Mouse (Mus musculus): ENCODE measurements at regions not wholly inside any gene's neighbourhood (a gene's known extent, or its start where the extent isn't known, plus 50 kb on each side); places are given as distances from the start of the nearest gene placed in this dataset.
"Not testable (repeated sequence)": the region's sequence is repeated elsewhere in the genome, so short reads cannot be mapped to it uniquely, and the experiment has no call there.

GRCm38 (mm10) chr4:94407503-94407902 lies 148.8 kb upstream of the Gm10306 start:
- H3K9me3 ChIP-seq (ENCODE audit: control insufficient read depth, low read length), result no peaks in the 10 kb centered on the region
- H3K36me3 ChIP-seq (replicated peaks; ENCODE audit: control insufficient read depth, insufficient read depth), result no peaks in the 10 kb centered on the region
- 0 out of 2 replicates have a peak, but pooled peaks cover 3% of the 10 kb centered on the region for H3K4me1 ChIP-seq (replicated peaks; ENCODE audit: control insufficient read depth, insufficient read depth, low read length)
- no peaks in the 10 kb centered on the region for H3K27me3 ChIP-seq (ENCODE audit: control insufficient read depth, insufficient read depth, low read length)
- 75% methylated on average over 4 of the region's 4 CpGs for WGBS
- H3K9ac ChIP-seq, result no peak overlapping the region
- H3K4me3 ChIP-seq (replicated peaks; ENCODE audit: low read length), result no peak overlapping the region
- H3K4me2 ChIP-seq (replicated peaks), result no peak overlapping the region
- no peak for ATAC-seq (ENCODE audit: low FRiP score)
- DNase-seq (ENCODE audit: low spot score), result no peak
- no peak overlapping the region for H3K27ac ChIP-seq

GRCm38 (mm10) chr4:94412661-94413060 lies 143.7 kb upstream of the Gm10306 start:
- no peak overlapping the region for H3K4me2 ChIP-seq (replicated peaks)
- H3K27ac ChIP-seq, result no peak overlapping the region
- no peaks in the 10 kb centered on the region for H3K4me1 ChIP-seq (replicated peaks; ENCODE audit: control insufficient read depth, insufficient read depth, low read length)
- H3K27me3 ChIP-seq (ENCODE audit: control insufficient read depth, insufficient read depth, low read length), result no peaks in the 10 kb centered on the region
- H3K9me3 ChIP-seq (ENCODE audit: control insufficient read depth, low read length), result no peaks in the 10 kb centered on the region
- no peaks in the 10 kb centered on the region for H3K36me3 ChIP-seq (replicated peaks; ENCODE audit: control insufficient read depth, insufficient read depth)
- DNase-seq (ENCODE audit: low spot score), result no peak
- H3K9ac ChIP-seq, result no peak overlapping the region
- no peak overlapping the region for H3K4me3 ChIP-seq (replicated peaks; ENCODE audit: low read length)
- WGBS, result 76% methylated on average over 2 of the region's 2 CpGs
- ATAC-seq (ENCODE audit: low FRiP score), result no peak

GRCm38 (mm10) chr4:94425525-94425924 lies 130.8 kb upstream of the Gm10306 start:
- ATAC-seq (ENCODE audit: low FRiP score); H3K4me1 ChIP-seq (replicated peaks; ENCODE audit: control insufficient read depth, insufficient read depth, low read length); H3K27ac ChIP-seq; H3K27me3 ChIP-seq (ENCODE audit: control insufficient read depth, insufficient read depth, low read length); H3K36me3 ChIP-seq (replicated peaks; ENCODE audit: control insufficient read depth, insufficient read depth); DNase-seq (ENCODE audit: low spot score); H3K4me3 ChIP-seq (replicated peaks; ENCODE audit: low read length); H3K4me2 ChIP-seq (replicated peaks); H3K9ac ChIP-seq: not testable (repeated sequence)
- H3K9me3 ChIP-seq (ENCODE audit: control insufficient read depth, low read length), result peaks cover 11% of the 10 kb centered on the region; the same call in 1 of the 2 replicates
- WGBS, result 96% methylated on average over 7 of the region's 10 CpGs

- H3K9ac ChIP-seq, result no peak overlapping the region
- 95% methylated on average over 5 of the region's 5 CpGs for WGBS
- H3K36me3 ChIP-seq (replicated peaks; ENCODE audit: control insufficient read depth, insufficient read depth), result no peaks in the 10 kb centered on the region
- H3K27me3 ChIP-seq (ENCODE audit: control insufficient read depth, insufficient read depth, low read length), result no peaks in the 10 kb centered on the region
- no peaks in the 10 kb centered on the region for H3K4me1 ChIP-seq (replicated peaks; ENCODE audit: control insufficient read depth, insufficient read depth, low read length)
- ATAC-seq (ENCODE audit: low FRiP score) (no peak), DNase-seq (ENCODE audit: low spot score) (no peak)
- H3K4me2 ChIP-seq (replicated peaks), result no peak overlapping the region
- no peak overlapping the region for H3K27ac ChIP-seq
- peaks cover 16% of the 10 kb centered on the region; the same call in 1 of the 2 replicates for H3K9me3 ChIP-seq (ENCODE audit: control insufficient read depth, low read length)
- no peak overlapping the region for H3K4me3 ChIP-seq (replicated peaks; ENCODE audit: low read length)
Observed at GRCm38 (mm10) chr4:94427581-94427980, 128.8 kb upstream of the Gm10306 start.

GRCm38 (mm10) chr4:94432005-94432404 lies 124.3 kb upstream of the Gm10306 start:
- WGBS, result 84% methylated on average over 3 of the region's 3 CpGs
- no peak for ATAC-seq (ENCODE audit: low FRiP score)
- H3K9me3 ChIP-seq (ENCODE audit: control insufficient read depth, low read length), result peaks cover 16% of the 10 kb centered on the region; the same call in 1 of the 2 replicates
- no peak overlapping the region for H3K9ac ChIP-seq
- H3K4me1 ChIP-seq (replicated peaks; ENCODE audit: control insufficient read depth, insufficient read depth, low read length), result no peaks in the 10 kb centered on the region
- H3K4me3 ChIP-seq (replicated peaks; ENCODE audit: low read length), result no peak overlapping the region
- H3K27ac ChIP-seq, result no peak overlapping the region
- H3K36me3 ChIP-seq (replicated peaks; ENCODE audit: control insufficient read depth, insufficient read depth), result no peaks in the 10 kb centered on the region
- H3K27me3 ChIP-seq (ENCODE audit: control insufficient read depth, insufficient read depth, low read length), result no peaks in the 10 kb centered on the region
- H3K4me2 ChIP-seq (replicated peaks), result no peak overlapping the region
- no peak for DNase-seq (ENCODE audit: low spot score)

- H3K9me3 ChIP-seq (ENCODE audit: control insufficient read depth, low read length), result no peaks in the 10 kb centered on the region
- 75% methylated on average over 10 of the region's 10 CpGs for WGBS
- DNase-seq (ENCODE audit: low spot score) (no peak), ATAC-seq (ENCODE audit: low FRiP score) (no peak)
- H3K36me3 ChIP-seq (replicated peaks; ENCODE audit: control insufficient read depth, insufficient read depth), result no peaks in the 10 kb centered on the region
- H3K4me1 ChIP-seq (replicated peaks; ENCODE audit: control insufficient read depth, insufficient read depth, low read length), result no peaks in the 10 kb centered on the region
- H3K27me3 ChIP-seq (ENCODE audit: control insufficient read depth, insufficient read depth, low read length), result no peaks in the 10 kb centered on the region
- H3K27ac ChIP-seq, result no peak overlapping the region
- H3K4me2 ChIP-seq (replicated peaks), result no peak overlapping the region
- H3K4me3 ChIP-seq (replicated peaks; ENCODE audit: low read length), result no peak overlapping the region
- H3K9ac ChIP-seq, result no peak overlapping the region
Observed at GRCm38 (mm10) chr4:94437717-94438435, 118.5 kb upstream of the Gm10306 start.

GRCm38 (mm10) chr4:94439159-94439836 lies 117.0 kb upstream of the Gm10306 start:
- Histone ChIP-seq H3K27ac (no peak overlapping the region), H3K9me3 (ENCODE audit: control insufficient read depth, low read length) (no peaks in the 10 kb centered on the region), H3K27me3 (ENCODE audit: control insufficient read depth, insufficient read depth, low read length) (no peaks in the 10 kb centered on the region), H3K4me3 (replicated peaks; ENCODE audit: low read length) (no peak overlapping the region), H3K36me3 (replicated peaks; ENCODE audit: control insufficient read depth, insufficient read depth) (no peaks in the 10 kb centered on the region), H3K4me1 (replicated peaks; ENCODE audit: control insufficient read depth, insufficient read depth, low read length) (no peaks in the 10 kb centered on the region), H3K9ac (no peak overlapping the region), H3K4me2 (replicated peaks) (no peak overlapping the region)
- no peak for ATAC-seq (ENCODE audit: low FRiP score)
- WGBS, result 77% methylated on average over 6 of the region's 6 CpGs
- DNase-seq (ENCODE audit: low spot score), result no peak

- no peak for ATAC-seq (ENCODE audit: low FRiP score)
- Histone ChIP-seq H3K9me3 (ENCODE audit: control insufficient read depth, low read length) (no peaks in the 10 kb centered on the region), H3K27ac (no peak overlapping the region), H3K4me3 (replicated peaks; ENCODE audit: low read length) (no peak overlapping the region), H3K36me3 (replicated peaks; ENCODE audit: control insufficient read depth, insufficient read depth) (no peaks in the 10 kb centered on the region), H3K4me2 (replicated peaks) (no peak overlapping the region), H3K4me1 (replicated peaks; ENCODE audit: control insufficient read depth, insufficient read depth, low read length) (no peaks in the 10 kb centered on the region), H3K27me3 (ENCODE audit: control insufficient read depth, insufficient read depth, low read length) (no peaks in the 10 kb centered on the region), H3K9ac (no peak overlapping the region)
- WGBS, result 75% methylated on average over 4 of the region's 4 CpGs
- no peak for DNase-seq (ENCODE audit: low spot score)
Observed at GRCm38 (mm10) chr4:94446604-94447003, 109.7 kb upstream of the Gm10306 start.

All from hindbrain, embryonic 14.5 days (tissue).